Mouse (Mus musculus): Measurements from ENCODE around the gene Ighmbp2. TPM values are rescaled to one million over a fixed set of nuclear protein-coding genes. Genes with fewer than 3 reads are reported as not detected.

Ighmbp2 gene
- polyA plus RNA-seq, 1 experiment from 2014 or later: 6.8 TPM

DNA sequence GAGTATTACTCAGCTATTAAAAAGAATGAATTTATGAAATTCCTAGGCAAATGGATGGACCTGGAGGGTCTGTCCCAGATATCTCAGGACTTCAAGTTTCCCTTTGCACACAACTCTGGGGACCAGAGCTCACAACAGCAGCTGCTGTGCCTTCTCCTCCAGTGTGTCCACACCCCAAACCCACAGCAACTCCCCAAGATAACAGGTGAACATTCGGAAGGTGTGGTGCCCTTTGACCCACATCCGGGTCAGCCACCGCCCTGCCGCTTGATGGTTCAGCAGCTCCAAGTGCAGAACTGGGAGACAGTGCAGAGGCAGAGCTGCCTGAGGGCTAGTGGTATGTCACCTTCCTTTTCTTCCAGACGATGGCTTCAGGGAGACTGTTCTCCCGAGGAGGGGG lies 12.4 kb upstream of the Ighmbp2 start:
- no peaks in the 10 kb centered on the region for H3K27me3 ChIP-seq (ENCODE audit: control insufficient read depth, insufficient read depth, low read length)
- H3K9me3 ChIP-seq (ENCODE audit: control insufficient read depth, low read length): no peaks in the 10 kb centered on the region
- WGBS: 86% methylated on average over 6 of the region's 6 CpGs
- no peaks in the 10 kb centered on the region for H3K4me1 ChIP-seq (ENCODE audit: control insufficient read depth, insufficient read depth, low read length)
- no peak overlapping the region for H3K27ac ChIP-seq (ENCODE audit: low read depth, low read length)
- no peak overlapping the region for H3K9ac ChIP-seq (ENCODE audit: low read length)
- no peak overlapping the region for H3K4me3 ChIP-seq (ENCODE audit: low read depth, low read length)
- H3K4me2 ChIP-seq: no peak overlapping the region
- DNase-seq (ENCODE audit: low spot score, missing footprints): no peak
- H3K36me3 ChIP-seq (ENCODE audit: control insufficient read depth, insufficient read depth, low read length): peaks cover under 1% of the 10 kb centered on the region; the same call in 1 of the 2 replicates
- no peak for ATAC-seq (ENCODE audit: low FRiP score)

DNA sequence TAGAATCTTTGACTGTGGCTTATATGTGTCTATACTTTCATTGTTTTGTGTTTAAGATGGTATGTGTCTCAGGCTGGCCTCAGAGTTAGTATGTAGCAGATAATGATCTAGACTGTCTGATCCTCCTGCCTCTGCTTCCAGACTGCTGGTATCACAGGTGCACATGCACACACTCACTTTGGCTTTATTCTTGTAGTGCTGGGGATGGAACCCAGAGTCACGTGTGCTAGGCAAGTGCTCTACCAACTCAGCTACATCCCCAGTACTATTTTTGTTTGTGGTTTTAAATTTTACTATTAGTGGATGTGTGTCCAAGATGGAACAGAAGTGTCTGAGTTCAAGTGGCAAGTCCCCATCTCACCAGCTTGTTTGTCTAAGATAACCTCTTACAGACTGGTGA lies 10.2 kb upstream of the Ighmbp2 start:
- 92% methylated on average over 1 of the region's 1 CpGs for WGBS
- Histone ChIP-seq H3K36me3 (ENCODE audit: control insufficient read depth, insufficient read depth, low read length) (peaks cover 4% of the 10 kb centered on the region; the same call in 1 of the 2 replicates), H3K27me3 (ENCODE audit: control insufficient read depth, insufficient read depth, low read length) (no peaks in the 10 kb centered on the region), H3K4me2 (no peak overlapping the region), H3K9me3 (ENCODE audit: control insufficient read depth, low read length) (no peaks in the 10 kb centered on the region), H3K4me1 (ENCODE audit: control insufficient read depth, insufficient read depth, low read length) (no peaks in the 10 kb centered on the region), H3K9ac (ENCODE audit: low read length) (no peak overlapping the region), H3K4me3 (ENCODE audit: low read depth, low read length) (no peak overlapping the region), H3K27ac (ENCODE audit: low read depth, low read length) (no peak overlapping the region)
- no peak for DNase-seq (ENCODE audit: low spot score, missing footprints)
- ATAC-seq (ENCODE audit: low FRiP score): no peak

DNA sequence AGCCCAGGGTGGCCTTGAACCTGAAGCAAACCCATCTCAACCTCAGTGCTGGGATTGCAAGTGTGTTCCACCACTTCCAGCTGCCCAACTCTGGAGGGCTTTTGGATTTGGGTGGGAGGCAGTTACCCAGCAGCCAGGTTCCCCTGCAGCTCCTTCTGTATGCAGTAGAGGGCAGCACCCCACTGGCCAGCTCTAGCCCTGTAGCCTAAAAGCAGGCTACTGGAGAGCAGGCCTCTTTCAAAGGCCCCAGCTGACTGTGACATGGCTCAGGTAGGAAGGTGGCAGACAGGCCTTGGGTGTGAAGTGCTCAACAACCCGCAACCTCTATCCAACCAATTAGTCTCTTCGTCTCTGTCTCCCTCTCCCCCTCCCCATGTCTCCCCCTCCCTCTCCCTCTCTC lies 9.2 kb upstream of the Ighmbp2 start:
- no peaks in the 10 kb centered on the region for H3K9me3 ChIP-seq (ENCODE audit: control insufficient read depth, low read length)
- WGBS: 93% methylated on average over 2 of the region's 2 CpGs
- H3K4me1 ChIP-seq (ENCODE audit: control insufficient read depth, insufficient read depth, low read length): no peaks in the 10 kb centered on the region
- no peak overlapping the region for H3K4me3 ChIP-seq (ENCODE audit: low read depth, low read length)
- no peak overlapping the region for H3K9ac ChIP-seq (ENCODE audit: low read length)
- peaks cover 4% of the 10 kb centered on the region; the same call in 1 of the 2 replicates for H3K36me3 ChIP-seq (ENCODE audit: control insufficient read depth, insufficient read depth, low read length)
- DNase-seq (ENCODE audit: low spot score, missing footprints): peak; percentile 91
- ATAC-seq (ENCODE audit: low FRiP score): peak; percentile 82
- H3K27ac ChIP-seq (ENCODE audit: low read depth, low read length): no peak overlapping the region
- no peak overlapping the region for H3K4me2 ChIP-seq
- no peaks in the 10 kb centered on the region for H3K27me3 ChIP-seq (ENCODE audit: control insufficient read depth, insufficient read depth, low read length)

DNA sequence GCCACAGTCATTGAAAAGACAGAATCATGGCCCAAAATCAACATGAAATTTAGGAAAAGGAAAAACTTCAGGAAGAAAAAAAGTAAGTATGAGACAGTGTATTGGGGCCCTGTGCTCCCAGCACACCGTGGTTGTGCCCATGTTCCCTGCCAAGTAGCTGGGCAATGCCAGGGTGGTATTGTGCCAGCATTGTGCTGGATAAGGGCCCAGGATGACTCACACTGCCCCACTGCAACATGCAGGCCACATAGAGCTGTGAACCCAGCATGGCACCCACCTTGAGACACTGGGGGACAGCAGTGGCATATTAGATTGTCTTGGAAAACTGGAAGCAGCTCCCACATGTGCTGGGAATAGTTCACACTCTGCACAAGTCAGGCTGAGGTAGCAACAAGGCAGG lies 6.2 kb upstream of the Ighmbp2 start:
- H3K4me3 ChIP-seq (ENCODE audit: low read depth, low read length): no peak overlapping the region
- H3K9ac ChIP-seq (ENCODE audit: low read length): no peak overlapping the region
- no peak for DNase-seq (ENCODE audit: low spot score, missing footprints)
- H3K27ac ChIP-seq (ENCODE audit: low read depth, low read length): no peak overlapping the region
- no peaks in the 10 kb centered on the region for H3K9me3 ChIP-seq (ENCODE audit: control insufficient read depth, low read length)
- no peak overlapping the region for H3K4me2 ChIP-seq
- peaks cover 4% of the 10 kb centered on the region; the same call in 1 of the 2 replicates for H3K36me3 ChIP-seq (ENCODE audit: control insufficient read depth, insufficient read depth, low read length)
- no peak for ATAC-seq (ENCODE audit: low FRiP score)
- WGBS: 97% methylated on average over 1 of the region's 1 CpGs
- H3K4me1 ChIP-seq (ENCODE audit: control insufficient read depth, insufficient read depth, low read length): no peaks in the 10 kb centered on the region
- H3K27me3 ChIP-seq (ENCODE audit: control insufficient read depth, insufficient read depth, low read length): no peaks in the 10 kb centered on the region

DNA sequence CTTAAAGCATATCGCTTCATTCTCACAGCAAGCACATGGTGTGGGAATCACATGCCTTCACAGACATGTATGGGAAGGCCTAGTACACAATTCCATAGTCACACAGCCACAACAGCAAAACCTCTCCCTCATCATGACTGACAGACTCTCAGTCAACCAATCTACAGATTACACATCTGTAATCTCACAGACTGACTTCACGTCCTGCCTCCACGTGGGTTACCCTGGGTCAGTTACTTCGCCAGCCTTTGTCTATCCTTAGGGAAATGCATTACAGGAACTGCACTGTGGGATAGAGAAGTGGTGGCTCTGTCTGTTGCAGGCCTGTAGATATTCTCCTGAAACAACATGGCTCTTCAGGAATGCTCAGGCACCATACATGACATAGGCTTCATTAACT lies 931 bp downstream of the Ighmbp2 start:
- H3K9ac ChIP-seq (ENCODE audit: low read length): peak overlapping the region; percentile 88
- peak overlapping the region; percentile 83 for H3K4me3 ChIP-seq (ENCODE audit: low read depth, low read length)
- no peak overlapping the region for H3K27ac ChIP-seq (ENCODE audit: low read depth, low read length)
- ATAC-seq (ENCODE audit: low FRiP score) (0 out of 2 replicates have a peak, but pooled peaks have one; percentile 3), DNase-seq (ENCODE audit: low spot score, missing footprints) (peak; percentile 84)
- no peaks in the 10 kb centered on the region for H3K27me3 ChIP-seq (ENCODE audit: control insufficient read depth, insufficient read depth, low read length)
- no peaks in the 10 kb centered on the region for H3K36me3 ChIP-seq (ENCODE audit: control insufficient read depth, insufficient read depth, low read length)
- peak overlapping the region; percentile 74 for H3K4me2 ChIP-seq
- 78% methylated on average over 4 of the region's 4 CpGs for WGBS
- H3K9me3 ChIP-seq (ENCODE audit: control insufficient read depth, low read length): no peaks in the 10 kb centered on the region
- H3K4me1 ChIP-seq (ENCODE audit: control insufficient read depth, insufficient read depth, low read length): peaks cover 14% of the 10 kb centered on the region

DNA sequence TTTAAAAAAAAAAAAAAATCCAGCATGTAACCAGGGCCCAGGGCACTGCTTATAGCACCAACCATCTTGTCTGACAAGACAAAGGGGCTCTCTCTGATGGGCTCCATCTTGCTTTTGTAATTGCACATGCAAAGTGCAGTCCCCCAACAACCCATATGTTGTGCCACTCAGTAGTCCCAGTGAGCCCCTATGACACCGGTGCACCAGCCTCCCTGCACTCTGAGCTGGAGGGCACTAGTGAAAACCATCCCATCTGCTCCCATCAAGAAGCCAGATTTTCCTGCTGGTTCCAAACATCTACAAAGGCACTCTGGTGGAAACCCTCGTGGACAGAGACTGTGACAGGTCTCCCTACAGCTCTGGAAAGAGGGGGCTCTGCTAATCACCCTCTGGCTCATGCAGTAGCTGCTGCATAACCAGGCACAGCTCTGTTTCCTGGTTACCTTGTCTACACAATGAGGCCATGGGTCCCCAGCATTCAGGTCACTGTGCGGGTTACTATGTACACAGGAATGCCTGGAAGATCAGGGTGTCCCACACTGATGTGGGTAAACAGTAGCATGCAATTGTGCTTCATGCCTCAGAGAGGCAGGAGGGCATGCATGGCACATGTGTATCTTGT lies 7.0 kb downstream of the Ighmbp2 start:
- H3K4me1 ChIP-seq (ENCODE audit: control insufficient read depth, insufficient read depth, low read length): no peaks in the 10 kb centered on the region
- H3K4me2 ChIP-seq: no peak overlapping the region
- H3K9ac ChIP-seq (ENCODE audit: low read length): no peak overlapping the region
- H3K36me3 ChIP-seq (ENCODE audit: control insufficient read depth, insufficient read depth, low read length): peaks cover 7% of the 10 kb centered on the region; the same call in 1 of the 2 replicates
- H3K27me3 ChIP-seq (ENCODE audit: control insufficient read depth, insufficient read depth, low read length): no peaks in the 10 kb centered on the region
- ATAC-seq (ENCODE audit: low FRiP score): no peak
- WGBS: 88% methylated on average over 3 of the region's 3 CpGs
- no peaks in the 10 kb centered on the region for H3K9me3 ChIP-seq (ENCODE audit: control insufficient read depth, low read length)
- H3K4me3 ChIP-seq (ENCODE audit: low read depth, low read length): no peak overlapping the region
- DNase-seq (ENCODE audit: low spot score, missing footprints): no peak
- H3K27ac ChIP-seq (ENCODE audit: low read depth, low read length): no peak overlapping the region

DNA sequence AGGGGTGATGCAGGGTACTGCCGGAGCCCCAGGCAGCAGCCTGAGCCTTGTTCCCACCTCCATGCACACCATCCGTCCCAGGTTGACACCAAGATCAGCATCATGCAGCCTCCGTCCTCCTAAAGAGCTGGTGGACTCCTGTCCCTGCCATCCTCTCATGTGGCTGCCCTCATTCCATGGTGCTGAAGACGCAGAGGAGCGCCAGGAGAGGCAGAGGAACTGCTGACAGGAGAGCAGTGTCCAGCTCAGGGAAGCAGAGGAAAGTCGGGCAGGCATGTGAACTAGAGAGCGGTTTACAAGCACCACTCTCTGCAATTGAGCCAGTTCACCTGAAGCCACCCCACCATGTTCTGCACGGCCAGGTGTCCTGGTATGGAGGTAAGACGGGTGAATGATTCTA lies 9.5 kb downstream of the Ighmbp2 start:
- Histone ChIP-seq H3K4me1 (ENCODE audit: control insufficient read depth, insufficient read depth, low read length) (no peaks in the 10 kb centered on the region), H3K27ac (ENCODE audit: low read depth, low read length) (no peak overlapping the region), H3K9ac (ENCODE audit: low read length) (no peak overlapping the region), H3K27me3 (ENCODE audit: control insufficient read depth, insufficient read depth, low read length) (no peaks in the 10 kb centered on the region), H3K9me3 (ENCODE audit: control insufficient read depth, low read length) (no peaks in the 10 kb centered on the region), H3K4me2 (no peak overlapping the region), H3K4me3 (ENCODE audit: low read depth, low read length) (no peak overlapping the region), H3K36me3 (ENCODE audit: control insufficient read depth, insufficient read depth, low read length) (peaks cover 17% of the 10 kb centered on the region)
- DNase-seq (ENCODE audit: low spot score, missing footprints) (no peak), ATAC-seq (ENCODE audit: low FRiP score) (no peak)
- WGBS: 93% methylated on average over 9 of the region's 9 CpGs

DNA sequence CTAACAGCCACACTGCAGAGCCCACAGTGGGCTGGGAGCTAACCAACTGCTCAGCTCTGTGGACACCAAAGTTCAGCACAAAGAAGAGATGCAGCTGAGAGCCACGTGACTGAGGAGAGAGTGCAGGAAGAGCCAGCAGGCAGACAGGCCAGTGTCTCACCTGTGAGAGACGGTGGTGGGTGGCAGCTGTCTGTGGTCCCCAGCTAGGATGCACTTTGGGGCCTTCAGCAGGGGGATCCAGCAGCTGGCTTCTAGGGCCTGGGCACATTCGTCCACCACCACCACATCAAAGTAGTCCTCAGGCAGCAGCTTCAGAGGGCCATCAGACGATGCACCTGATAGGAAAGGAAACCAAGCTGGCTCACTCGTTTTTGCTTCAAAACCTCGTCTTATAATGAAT lies 11.5 kb downstream of the Ighmbp2 start:
- Histone ChIP-seq H3K4me1 (ENCODE audit: control insufficient read depth, insufficient read depth, low read length) (no peaks in the 10 kb centered on the region), H3K9ac (ENCODE audit: low read length) (no peak overlapping the region), H3K9me3 (ENCODE audit: control insufficient read depth, low read length) (no peaks in the 10 kb centered on the region), H3K27ac (ENCODE audit: low read depth, low read length) (no peak overlapping the region), H3K27me3 (ENCODE audit: control insufficient read depth, insufficient read depth, low read length) (no peaks in the 10 kb centered on the region), H3K36me3 (ENCODE audit: control insufficient read depth, insufficient read depth, low read length) (peaks cover 20% of the 10 kb centered on the region), H3K4me2 (no peak overlapping the region), H3K4me3 (ENCODE audit: low read depth, low read length) (no peak overlapping the region)
- ATAC-seq (ENCODE audit: low FRiP score): no peak
- DNase-seq (ENCODE audit: low spot score, missing footprints): no peak
- 92% methylated on average over 6 of the region's 6 CpGs for WGBS

DNA sequence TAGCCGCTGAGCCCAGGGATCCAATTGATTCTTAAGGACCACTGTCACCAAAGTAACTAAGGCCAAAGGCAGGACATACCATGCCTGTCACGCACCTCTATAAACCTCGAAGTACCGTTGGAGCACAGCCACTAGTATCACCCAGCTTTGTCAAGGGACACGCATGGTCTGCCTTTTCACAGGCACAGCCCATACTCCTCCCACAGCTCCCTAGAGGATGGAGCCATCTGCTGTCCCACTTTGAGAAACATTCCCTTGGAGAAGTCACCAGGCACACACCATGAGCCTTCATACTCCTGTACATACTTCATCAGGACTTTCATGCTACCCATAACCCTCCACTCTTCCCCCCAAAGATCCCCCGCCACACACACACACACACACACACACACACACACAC lies 13.0 kb downstream of the Ighmbp2 start:
- no peaks in the 10 kb centered on the region for H3K27me3 ChIP-seq (ENCODE audit: control insufficient read depth, insufficient read depth, low read length)
- H3K4me3 ChIP-seq (ENCODE audit: low read depth, low read length): no peak overlapping the region
- no peak overlapping the region for H3K27ac ChIP-seq (ENCODE audit: low read depth, low read length)
- no peak overlapping the region for H3K4me2 ChIP-seq
- 90% methylated on average over 6 of the region's 6 CpGs for WGBS
- no peak overlapping the region for H3K9ac ChIP-seq (ENCODE audit: low read length)
- no peaks in the 10 kb centered on the region for H3K4me1 ChIP-seq (ENCODE audit: control insufficient read depth, insufficient read depth, low read length)
- no peaks in the 10 kb centered on the region for H3K9me3 ChIP-seq (ENCODE audit: control insufficient read depth, low read length)
- peaks cover 24% of the 10 kb centered on the region for H3K36me3 ChIP-seq (ENCODE audit: control insufficient read depth, insufficient read depth, low read length)
- ATAC-seq (ENCODE audit: low FRiP score): no peak
- DNase-seq (ENCODE audit: low spot score, missing footprints): no peak
